Mouse (Mus musculus) thymus, postnatal 0 days (tissue): Measurements from ENCODE around the gene Brms1l. TPM values are rescaled to one million over a fixed set of nuclear protein-coding genes. Genes with fewer than 3 reads are reported as not detected.
A peak's percentile ranks its signal among the peaks of the same experiment; 100 is the strongest.
"Not testable (repeated sequence)": the region's sequence is repeated elsewhere in the genome, so short reads cannot be mapped to it uniquely, and the experiment has no call there.

ENCODE experiments used
- DNase-seq: peaks from one replicate; pipeline ENCODE4 v3.0.0-alpha.2; 2015; ENCODE audit warnings: low spot score
- polyA plus RNA-seq: library from polyadenylated mRNA; unstranded; fragments of >200 nt; fragmentation: Nextera tagmentation; extraction: Ambion mirVana; gene quantifications from 2 replicates; pipeline ENCODE4 v1.2.1, GENCODE M21; 2015

Gene Brms1l
- polyA plus RNA-seq = 24.0 and 28.5 TPM in 2 replicates

DNA sequence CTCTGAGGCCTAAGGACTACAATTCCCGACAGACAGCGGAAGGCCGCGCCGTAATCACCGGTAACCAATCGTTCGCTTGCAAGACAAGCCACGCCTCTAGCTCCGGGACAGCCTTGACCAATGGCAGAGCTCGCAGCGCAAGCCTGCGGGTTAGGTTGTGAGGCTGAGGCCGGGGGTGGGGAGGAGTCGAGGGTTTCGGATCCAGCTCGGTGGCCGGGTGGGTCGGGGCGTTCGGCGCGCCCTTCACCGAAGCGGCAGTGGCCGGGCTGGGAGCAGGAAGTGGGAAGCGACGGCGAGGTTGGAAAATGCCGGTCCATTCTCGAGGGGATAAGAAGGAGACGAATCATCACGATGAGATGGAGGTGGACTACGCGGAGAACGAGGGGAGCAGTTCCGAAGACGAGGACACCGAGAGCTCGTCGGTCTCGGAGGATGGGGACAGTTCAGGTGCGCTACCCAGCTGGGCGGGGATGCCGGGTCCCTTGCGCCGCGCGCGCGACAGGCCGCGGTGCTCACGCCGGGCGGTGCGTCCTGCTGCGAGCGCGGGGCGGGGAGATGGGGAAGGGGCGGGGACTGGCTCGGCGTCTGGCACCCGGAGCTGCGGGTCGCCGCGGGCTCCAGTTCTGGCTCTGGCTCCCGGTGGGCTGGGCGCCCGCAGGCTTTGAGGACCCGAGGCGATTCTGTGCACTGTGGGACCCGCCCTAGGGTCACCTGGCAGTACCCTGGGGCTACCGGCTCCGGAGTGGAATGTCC lies at the start of gene Brms1l:
Gene Brms1l (plus strand): TSS at position 126 of the 753 bp plus-strand sequence.
- peak; percentile 98 for DNase-seq

DNA sequence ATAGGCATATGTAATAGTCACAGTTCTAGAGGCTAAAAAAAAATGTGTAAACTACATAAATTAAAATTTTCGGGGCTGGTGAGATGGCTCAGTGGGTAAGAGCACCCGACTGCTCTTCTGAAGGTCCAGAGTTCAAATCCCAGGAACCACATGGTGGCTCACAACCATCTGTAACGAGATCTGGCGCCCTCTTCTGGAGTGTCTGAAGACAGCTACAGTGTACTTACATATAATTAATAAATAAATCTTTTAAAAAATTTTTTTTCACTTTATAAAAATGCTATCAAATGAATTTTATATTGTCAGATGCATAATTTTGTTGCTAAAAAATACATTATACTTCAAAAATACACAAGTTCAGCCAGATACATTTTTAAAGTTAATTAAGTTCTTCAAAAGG lies 41.6 kb upstream of the Brms1l start:
- not testable (repeated sequence) for DNase-seq

DNA sequence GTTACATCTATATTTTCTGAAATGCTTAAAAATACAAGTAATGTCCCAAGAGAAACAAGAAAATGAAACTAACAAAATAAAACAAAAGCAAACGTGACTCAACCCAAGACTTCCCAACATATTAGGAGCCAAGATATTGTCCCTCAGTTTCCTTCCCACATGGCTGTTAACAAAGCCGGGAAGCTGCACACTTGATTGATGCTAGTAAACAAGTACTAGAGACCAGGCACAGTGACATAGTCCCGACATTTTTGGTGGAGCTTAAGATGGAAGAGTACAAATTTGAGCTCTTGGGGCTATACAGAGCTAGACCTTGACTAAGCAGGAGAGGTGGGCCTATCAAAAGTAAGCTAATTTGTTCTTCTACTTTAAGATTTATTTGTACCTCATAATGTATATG lies 39.0 kb upstream of the Brms1l start:
- no peak for DNase-seq

DNA sequence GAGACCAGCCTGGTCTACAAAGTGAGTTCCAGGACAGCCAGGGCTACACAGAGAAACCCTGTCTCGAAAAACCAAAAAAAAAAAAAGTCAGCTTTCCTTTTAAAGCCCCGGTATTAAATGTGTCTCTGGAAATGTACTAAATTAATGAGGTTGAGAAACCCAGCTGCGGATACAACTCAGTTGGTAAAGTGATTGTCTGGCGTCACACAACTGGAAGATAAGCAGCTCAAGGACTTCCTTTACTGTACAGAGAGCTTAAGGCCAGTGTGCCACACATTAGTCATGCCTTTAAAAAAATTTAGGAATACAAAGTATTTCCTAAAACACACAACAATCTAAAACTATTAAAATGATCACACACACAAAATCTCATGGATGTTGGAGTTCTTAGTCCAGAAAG lies 37.4 kb upstream of the Brms1l start:
- DNase-seq = no peak

DNA sequence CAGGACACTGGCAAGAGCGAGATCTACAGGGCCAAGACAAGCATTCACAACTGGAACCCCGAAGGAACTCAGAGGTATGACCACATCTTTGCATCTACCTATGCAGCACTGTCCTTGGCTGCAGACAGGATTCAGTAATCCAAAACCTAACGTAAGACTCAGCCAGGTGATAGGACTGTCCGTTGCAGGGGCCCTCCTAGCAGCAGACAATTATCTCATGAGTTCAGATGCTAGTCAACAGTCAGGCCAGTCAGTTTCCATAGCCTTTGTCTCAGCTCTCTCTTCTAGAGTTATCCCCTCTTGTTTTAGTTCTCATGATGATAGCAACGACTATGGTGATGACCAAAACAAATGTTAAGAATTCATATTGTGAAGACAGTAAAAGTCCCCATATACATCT lies 36.0 kb upstream of the Brms1l start:
- DNase-seq = no peak

DNA sequence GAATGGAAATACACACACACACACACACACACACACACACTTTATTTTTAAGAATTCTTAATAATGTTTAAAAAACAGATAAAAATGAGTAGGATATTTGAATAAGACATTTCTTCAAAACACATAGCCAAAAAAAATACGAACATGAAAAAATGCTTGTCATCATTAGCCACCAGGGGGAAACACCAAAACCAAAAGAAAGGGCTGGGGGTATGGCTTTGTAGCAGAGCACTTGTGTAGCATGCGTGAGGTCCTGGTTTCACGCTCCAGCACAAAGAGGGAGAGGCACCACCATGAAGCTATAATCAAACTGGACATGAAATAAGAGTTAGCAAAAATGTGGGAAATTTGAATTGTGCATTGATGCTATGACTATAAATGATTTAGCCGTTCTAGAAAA lies 35.0 kb upstream of the Brms1l start:
- no peak for DNase-seq

DNA sequence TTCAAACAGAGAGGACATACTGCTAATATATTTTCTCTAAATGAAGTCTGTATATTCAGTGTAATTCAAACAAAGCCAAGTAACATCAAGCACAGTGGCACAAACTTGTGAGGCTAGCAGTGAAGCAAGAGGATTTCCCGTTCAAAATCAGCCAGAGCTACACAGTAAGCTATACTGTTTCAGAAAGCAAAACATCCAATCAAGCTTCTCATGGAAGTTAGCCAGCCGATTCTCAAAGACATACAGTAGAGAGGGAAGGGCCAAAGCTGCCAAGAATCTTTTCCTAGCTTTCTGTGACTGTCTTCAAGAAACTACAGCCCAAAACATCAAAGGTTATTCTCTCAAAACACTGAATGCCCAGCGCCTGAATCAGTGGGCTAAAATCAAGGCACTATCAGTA lies 31.1 kb upstream of the Brms1l start:
- DNase-seq = no peak

DNA sequence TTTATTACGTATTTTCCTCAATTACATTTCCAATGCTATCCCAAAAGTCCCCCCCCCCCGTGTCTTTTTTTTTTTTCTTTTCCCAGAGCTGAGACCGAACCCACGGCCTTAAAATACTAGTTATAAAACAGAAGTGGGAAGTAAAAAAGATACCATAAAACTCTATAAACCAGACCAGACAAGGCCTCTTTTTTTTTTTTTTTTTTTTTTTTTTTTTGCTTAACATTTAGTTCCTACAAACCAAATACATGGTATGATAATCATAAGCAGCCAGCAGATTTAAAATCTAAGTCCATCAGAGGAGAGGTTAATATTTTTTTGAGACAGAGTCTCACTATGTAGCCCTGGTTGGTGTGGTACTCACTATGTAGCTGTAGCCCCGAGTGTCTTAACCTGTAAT lies 19.6 kb upstream of the Brms1l start:
- no peak for DNase-seq

DNA sequence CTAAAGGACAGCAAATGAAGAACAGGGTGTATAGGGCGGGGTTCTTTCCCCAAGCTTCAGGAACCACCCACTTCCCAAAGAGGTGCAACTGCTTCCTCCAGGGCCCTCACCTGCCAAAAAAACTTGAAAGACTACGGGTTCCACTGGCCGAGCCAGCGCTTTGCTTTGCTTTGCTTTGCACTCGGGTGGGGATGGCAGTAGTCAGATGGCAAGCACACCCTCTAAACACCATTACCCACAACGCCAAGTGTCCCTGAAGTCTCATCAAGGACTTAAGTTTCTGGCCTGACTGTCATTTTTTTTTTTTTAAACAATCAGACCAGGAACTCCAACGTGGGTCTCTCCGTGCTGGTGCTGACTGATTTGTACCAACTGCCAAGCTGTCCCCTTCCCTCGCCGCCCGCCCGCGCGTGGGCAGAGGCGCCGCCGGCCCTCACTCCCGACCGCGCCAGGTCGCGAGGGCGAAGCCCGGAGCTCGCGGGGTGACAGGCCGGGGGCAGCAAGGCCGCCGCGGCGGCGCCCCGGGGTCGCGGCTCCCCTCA lies 15.9 kb upstream of the Brms1l start:
- DNase-seq = peak; percentile 31

DNA sequence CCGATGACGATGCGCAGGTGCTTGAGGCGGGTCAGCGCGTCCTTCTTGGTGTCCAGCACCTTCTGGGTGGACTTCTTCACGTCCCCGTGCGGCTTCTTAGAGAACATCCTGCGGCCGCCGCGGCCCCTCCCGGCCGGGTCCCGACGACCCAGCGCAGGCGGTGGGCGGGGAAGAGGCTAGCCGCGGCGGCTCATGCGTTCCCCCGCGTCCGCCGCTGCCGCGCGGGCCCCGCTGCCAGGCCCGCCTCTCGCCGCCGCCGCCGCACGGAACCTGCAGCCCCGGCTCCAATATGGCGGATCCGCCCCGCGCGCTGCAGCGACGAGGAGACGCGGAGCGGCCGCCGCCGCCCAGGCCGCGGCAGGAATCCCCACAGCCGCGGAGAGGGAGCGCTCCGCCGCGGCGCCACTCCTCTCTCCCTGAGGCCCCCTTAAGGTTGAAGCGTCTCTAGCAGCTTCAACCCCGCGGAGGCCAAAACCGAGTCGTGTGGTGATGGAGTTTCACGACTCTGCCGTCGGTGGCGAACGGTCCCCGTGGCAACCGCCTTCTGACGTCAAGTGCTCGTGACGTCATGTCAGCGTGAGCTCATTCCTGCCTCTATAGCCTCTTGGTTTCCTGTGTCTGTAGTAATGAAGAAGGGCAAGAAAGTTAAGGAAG lies 15.3 kb upstream of the Brms1l start, which contains the start of gene Ralgapa1:
Gene Ralgapa1 (minus strand): TSS at position 507 of the 654 bp plus-strand sequence.
- peak; percentile 96 for DNase-seq

DNA sequence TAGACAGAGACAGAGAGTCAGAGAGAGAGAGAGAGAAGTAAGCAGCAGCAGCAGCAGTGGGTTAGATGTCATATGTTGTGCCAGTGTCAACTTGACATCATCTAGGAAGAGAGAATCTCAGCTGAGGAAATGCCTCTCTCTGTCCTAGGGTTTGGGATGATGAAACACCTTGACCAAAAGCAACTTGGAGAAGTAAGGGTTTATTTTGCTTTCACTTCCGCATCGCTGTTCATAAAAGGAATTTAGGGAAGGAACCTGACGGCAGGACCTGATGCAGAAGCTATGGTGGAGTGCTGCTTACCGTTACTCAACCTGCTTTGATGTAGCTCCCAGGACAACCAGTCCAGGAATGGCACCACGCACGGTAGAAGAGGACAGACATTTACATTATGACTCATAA lies 12.1 kb upstream of the Brms1l start:
- DNase-seq = no peak

DNA sequence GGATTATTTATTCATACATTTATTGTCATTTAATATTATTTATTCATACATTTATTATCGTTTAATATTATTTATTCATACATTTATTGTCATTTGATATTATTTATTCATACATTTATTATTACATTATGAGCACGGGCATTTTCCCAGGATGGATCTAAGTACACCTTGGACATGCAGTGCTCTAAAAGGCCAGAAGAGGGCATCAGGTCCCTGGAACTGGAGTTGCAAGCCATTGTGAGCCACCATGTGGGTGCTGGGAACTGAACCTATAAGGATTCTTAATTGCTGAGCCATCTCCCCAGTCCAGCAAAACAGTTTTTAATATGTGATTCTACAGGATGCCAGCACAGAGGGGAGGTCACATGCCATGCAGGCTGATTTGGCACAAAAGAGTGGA lies 10.6 kb upstream of the Brms1l start:
- DNase-seq = no peak

DNA sequence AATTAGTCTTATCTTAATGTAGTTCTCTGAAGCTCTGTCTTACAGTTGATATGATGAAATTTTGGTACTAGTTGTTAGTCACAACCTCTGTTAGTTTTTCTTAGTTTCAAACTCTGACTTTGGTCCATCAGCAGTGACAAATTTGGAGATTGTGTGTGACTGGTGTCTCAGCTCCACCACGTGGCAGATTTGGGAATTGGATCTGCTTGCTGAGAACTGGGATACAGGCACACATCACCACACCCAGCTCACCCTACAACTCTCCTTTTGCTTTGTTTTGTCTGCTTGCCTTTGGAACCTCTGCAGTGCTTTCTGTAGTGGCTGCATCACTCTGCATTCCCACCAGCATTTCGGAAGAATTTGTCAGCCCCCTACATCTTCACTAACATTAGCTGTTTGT lies 5.0 kb upstream of the Brms1l start:
- DNase-seq = peak; percentile 56

DNA sequence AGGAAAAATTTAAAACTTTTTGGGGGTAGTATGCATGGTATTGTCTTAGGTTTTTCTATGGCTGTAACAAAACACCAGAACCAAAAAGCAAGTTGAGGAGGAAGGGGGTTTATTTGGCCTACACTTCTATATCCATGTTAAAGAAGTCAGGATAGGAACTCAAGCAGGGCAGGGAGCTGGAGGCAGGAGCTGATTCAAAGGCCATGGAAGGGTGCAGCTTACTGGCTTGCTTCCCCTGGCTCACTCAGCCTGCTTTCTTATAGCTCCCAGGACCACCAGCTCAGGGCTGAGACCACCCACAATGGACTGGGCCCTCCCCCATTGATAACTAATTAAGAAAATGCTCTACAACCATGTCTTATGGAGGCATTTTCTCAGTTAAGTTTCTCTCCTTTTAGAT lies 3.2 kb upstream of the Brms1l start:
- DNase-seq = no peak

DNA sequence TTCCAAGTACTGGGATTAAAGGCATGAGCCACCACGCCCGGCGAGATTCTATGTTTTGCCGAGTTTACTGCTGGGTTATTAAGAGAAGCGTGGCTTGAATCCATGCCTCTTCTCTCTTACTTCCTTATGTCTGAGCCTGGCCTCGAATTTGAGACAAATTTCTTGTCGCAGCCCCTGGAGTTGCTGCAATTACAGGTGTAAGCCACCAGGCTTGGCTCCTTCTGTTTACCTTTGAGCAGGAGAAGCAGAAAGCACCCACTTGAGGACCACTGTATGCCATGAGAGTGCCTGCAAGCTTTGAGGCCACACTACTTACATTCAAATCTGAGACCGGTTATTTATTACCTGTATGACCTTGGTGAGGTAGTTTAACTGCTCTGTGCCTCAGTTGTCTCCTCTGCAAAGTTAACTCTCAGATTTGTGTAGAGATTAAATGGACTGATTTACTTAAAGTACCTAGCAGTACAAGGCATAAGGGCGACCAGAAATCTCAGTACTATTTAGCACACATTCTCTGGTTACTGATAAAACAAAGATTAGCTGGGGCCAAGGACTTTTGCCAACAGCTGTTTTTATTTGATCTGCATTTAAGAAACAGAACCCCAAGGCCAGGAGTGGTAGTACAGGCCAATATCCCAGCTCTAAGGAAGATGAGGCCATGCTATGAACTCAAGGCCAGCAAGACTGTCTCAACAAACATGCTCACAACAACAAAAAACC lies 2.1 kb upstream of the Brms1l start:
- peak; percentile 36 for DNase-seq

DNA sequence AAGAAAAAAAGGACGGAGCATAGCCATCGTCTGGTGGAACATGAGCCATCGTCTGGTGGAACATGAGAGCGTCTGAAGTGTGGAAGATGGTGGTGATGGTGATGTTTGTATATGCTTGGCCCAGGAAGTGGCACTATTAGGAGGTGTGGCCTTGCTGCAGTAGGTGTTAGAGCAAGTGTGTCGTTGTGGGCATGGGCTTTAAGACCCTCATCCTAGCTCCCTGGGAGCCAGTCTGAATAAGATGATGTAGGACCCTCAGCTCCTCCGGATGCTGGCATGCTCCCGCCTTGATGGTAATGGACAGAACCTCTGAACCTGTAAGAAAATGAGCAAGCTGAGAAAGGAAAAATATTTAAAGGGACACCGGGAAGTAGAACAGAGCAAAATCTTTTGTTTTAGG lies 1.2 kb upstream of the Brms1l start:
- DNase-seq = no peak

DNA sequence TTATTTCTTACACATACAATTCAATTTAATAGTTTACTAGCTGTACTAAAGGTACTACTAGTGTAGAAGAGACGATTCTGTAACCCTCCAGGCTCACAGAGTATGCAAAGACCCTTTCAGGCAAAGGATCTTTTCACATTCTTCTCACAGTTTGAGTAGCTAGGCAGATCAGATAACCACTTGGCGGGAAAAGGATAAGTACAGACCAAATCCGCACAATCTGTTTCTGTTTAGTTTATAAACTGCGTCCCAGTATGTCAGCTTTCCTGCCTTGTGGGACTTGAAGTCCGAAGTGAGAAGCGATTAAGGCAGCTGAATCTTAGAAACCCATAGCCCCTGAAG lies 296 bp upstream of the Brms1l start:
- no peak for DNase-seq

DNA sequence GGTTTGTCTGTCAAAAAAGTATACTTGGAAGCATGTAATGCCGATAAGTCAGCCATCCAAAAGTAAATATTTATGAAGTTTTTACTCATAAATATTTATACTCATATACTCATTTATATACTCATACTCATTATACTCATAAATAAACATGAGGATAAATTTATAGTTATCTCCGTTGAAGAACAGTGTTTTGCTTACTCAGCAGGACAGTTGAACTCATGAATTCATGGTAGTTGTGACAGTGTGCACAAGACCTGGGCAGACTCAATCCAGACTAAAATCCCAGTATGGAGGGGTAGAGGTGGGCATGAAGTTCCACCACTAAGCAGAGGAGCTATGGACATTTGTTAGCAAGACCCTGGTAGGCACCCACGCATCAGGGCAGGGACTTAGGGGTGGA lies 1.4 kb downstream of the Brms1l start:
- no peak for DNase-seq

DNA sequence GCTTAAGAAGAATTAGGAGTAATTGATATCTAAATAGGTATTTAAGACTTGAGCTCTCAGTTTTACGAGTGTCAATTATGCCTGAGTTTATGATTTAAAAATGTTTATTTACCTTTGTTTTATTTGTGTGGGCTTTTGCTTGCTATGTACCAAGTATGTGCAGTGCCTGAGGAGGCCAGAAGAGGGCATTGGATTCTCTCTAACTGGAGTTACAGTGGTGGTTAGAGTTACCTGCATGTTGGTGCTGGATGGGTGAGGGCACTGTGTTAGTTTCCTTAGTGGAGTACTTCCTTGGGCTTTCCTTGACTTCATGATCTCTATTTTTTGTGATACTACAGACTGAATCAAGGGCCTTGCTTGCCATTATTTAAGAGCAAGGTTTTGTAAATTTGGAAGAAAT lies 10.6 kb downstream of the Brms1l start:
- peak; percentile 47 for DNase-seq

DNA sequence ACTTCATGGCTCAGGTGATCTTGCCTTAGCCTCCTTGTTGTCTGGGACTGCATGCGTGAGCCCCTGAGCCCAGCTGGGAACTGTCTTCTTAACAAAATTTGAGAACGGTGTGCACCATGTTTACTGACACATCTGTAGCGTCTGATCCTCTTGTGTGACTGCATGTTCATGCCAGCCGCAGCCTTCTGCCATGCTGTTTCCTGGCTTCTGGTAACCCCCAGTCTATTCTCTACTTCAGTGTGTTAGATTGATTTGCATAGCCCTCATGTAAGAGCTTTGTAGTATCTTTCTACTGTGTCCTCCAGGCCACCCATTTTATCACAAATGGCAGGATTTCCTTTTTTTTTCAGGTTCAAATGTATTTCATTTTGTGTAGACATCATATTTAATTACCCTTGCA lies 11.7 kb downstream of the Brms1l start:
- DNase-seq = no peak

DNA sequence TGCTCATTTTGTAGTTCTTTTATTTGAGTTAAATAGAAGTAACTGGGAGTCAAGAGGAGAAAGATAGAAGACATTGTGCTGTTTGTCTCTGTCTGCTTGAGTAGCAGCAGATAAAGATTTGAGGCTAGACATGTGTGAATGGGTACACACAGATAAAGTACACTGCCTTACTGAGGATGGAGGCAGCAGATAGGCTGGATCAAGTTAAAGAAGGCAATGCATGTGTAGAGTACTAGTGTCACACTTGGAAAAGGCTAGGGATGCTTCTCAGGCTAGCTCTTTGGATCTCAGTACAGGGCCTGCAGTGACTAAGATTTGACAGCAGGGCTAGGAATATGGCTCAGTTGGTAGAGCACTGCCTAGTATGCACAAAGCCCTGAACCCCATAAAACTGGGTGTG lies 14.5 kb downstream of the Brms1l start:
- no peak for DNase-seq
